Mouse (Mus musculus) forebrain, embryonic 13.5 days (tissue): ENCODE data around the gene Chchd6. TPM values are rescaled to one million over a fixed set of nuclear protein-coding genes. Genes with fewer than 3 reads are reported as not detected.

ENCODE experiments used
- ATAC-seq: fragments of 200-750 bp; cut with Nextera tagmentation; 2 replicates; pipeline ENCODE4 v1.8.0; 2017
- H3K27ac ChIP-seq: fragments of 300-500 bp; sonication (generic); 2 replicates; pipeline ENCODE4 v1.5.1; 2015; ENCODE audit warnings: inconsistent platforms, mild to moderate bottlenecking, moderate library complexity
- H3K27me3 ChIP-seq: fragments of 300-500 bp; sonication (generic); 2 replicates; pipeline ENCODE4 v1.6.1; 2015; ENCODE audit warnings: mild to moderate bottlenecking, inconsistent platforms
- H3K36me3 ChIP-seq: fragments of 300-500 bp; sonication (generic); 2 replicates; pipeline ENCODE4 v1.6.1; 2015; ENCODE audit warnings: mild to moderate bottlenecking, inconsistent platforms; ENCODE audit not compliant: poor library complexity, severe bottlenecking
- H3K4me1 ChIP-seq: fragments of 300-500 bp; sonication (generic); 2 replicates; pipeline ENCODE4 v1.6.1; 2015; ENCODE audit warnings: inconsistent platforms
- H3K4me2 ChIP-seq: fragments of 300-500 bp; sonication (generic); 2 replicates; pipeline ENCODE4 v1.6.1; 2015; ENCODE audit warnings: inconsistent platforms, mild to moderate bottlenecking, moderate library complexity
- H3K4me3 ChIP-seq: fragments of 300-500 bp; sonication (generic); 2 replicates; pipeline ENCODE4 v1.5.1; 2015; ENCODE audit warnings: mild to moderate bottlenecking, inconsistent platforms
- H3K9ac ChIP-seq: fragments of 300-500 bp; sonication (generic); 2 replicates; pipeline ENCODE4 v1.6.1; 2015; ENCODE audit warnings: mild to moderate bottlenecking, inconsistent platforms
- H3K9me3 ChIP-seq: fragments of 300-500 bp; sonication (generic); replicated peaks from 2 replicates; pipeline ENCODE4 v1.6.1; 2016; ENCODE audit warnings: inconsistent platforms
- WGBS: fragments of 180-500 bp; shearing (Covaris S2); methylation state at CpG from one replicate; pipeline ENCODE4 v1.1.7; 2015; 5-methylcytosine and 5-hydroxymethylcytosine counted together
- polyA plus RNA-seq: library from polyadenylated mRNA; unstranded; fragments of >200 nt; fragmentation: Nextera tagmentation; extraction: Ambion mirVana; gene quantifications from 2 replicates; pipeline ENCODE4 v1.2.1, GENCODE M21; 2015

The Chchd6 gene
- polyA plus RNA-seq, 1 experiment from 2014 or later: 108 TPM

DNA sequence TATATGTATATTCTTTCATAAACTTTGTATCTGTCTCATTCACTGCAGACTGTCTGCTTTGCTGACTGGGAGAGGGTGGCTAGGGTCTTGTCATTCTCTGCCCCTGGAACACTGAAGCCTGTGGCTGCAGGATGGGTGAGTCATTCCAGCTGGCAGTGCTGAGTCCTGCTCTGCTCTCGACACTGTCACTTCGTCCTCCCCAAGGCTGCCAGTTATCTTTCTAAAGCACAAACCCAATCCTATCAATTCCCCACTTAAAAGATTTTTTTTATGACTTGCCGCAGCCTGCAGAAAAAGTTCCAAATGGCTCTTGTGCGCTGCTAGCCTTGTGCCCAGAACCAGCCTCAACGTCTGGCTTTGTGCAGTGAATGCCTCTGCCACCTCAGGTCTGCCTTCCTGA is 187.2 kb downstream of the Chchd6 start:
- Histone ChIP-seq H3K27me3 (0 out of 2 replicates have a peak, but pooled peaks cover 6% of the 10 kb centered on the region), H3K4me1 (peaks cover 14% of the 10 kb centered on the region), H3K27ac (no peak overlapping the region), H3K4me2 (no peak overlapping the region), H3K9me3 (no peaks in the 10 kb centered on the region), H3K9ac (no peak overlapping the region), H3K4me3 (no peak overlapping the region), H3K36me3 (no peaks in the 10 kb centered on the region)
- no peak for ATAC-seq
- WGBS: 84% methylated on average over 5 of the region's 5 CpGs

DNA sequence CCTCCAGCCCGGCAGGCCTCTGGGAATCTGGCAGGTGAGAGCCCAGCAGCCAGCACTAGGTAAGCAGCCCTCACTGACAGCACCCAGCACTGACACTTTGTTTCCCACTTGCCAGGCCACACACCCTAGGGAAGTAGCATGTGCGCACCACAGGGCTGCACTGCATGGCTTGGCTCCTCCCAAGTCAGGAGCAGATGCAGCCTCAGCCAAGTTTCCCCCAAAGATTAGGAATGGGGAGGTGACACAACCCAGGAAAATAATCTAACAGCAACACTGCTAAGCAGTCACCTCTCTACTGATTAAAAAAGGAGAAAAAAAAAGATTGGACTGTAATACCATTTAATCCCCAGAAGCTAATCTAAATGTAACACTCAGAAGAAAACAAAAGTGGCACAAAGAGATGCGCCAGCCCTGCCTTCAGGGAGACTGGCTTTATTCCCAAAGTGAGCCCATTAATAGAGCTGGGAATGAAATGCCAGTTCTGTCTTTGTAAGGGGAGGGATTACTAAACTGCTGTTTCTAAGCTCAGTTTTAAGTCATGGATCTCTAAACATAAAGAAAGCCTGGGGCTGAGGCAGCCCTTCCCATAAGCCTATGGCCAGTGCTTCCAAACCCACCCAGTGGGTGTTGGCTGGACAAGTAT is 188.1 kb downstream of the Chchd6 start:
- H3K9ac ChIP-seq: 0 out of 2 replicates have a peak overlapping the region, but pooled peaks have one; percentile 23
- 56% methylated on average over 3 of the region's 3 CpGs for WGBS
- ATAC-seq: peak; percentile 30; the same call in 1 of the 2 replicates

GRCm38 (mm10) chr6:89404964-89405363 is 190.5 kb downstream of the Chchd6 start:
- Histone ChIP-seq H3K4me1 (peaks cover 30% of the 10 kb centered on the region), H3K27ac (no peak overlapping the region), H3K9ac (no peak overlapping the region), H3K9me3 (no peaks in the 10 kb centered on the region), H3K4me2 (no peak overlapping the region), H3K36me3 (no peaks in the 10 kb centered on the region), H3K4me3 (no peak overlapping the region), H3K27me3 (peaks cover 9% of the 10 kb centered on the region; the same call in 1 of the 2 replicates)
- 93% methylated on average over 2 of the region's 2 CpGs for WGBS
- ATAC-seq: no peak

More for the DNA sequence above, 188.1 kb downstream of the Chchd6 start:
- Histone ChIP-seq H3K4me3 (no peak overlapping the region), H3K4me2 (no peak overlapping the region), H3K27ac (0 out of 2 replicates have a peak overlapping the region, but pooled peaks have one; percentile 6), H3K36me3 (no peaks in the 10 kb centered on the region), H3K4me1 (peaks cover 22% of the 10 kb centered on the region), H3K27me3 (0 out of 2 replicates have a peak, but pooled peaks cover 6% of the 10 kb centered on the region), H3K9me3 (no peaks in the 10 kb centered on the region)

- Histone ChIP-seq H3K4me2 (no peak overlapping the region), H3K9ac (no peak overlapping the region), H3K9me3 (no peaks in the 10 kb centered on the region), H3K27ac (no peak overlapping the region), H3K4me3 (no peak overlapping the region), H3K27me3 (peaks cover 9% of the 10 kb centered on the region; the same call in 1 of the 2 replicates), H3K36me3 (no peaks in the 10 kb centered on the region), H3K4me1 (peaks cover 30% of the 10 kb centered on the region)
- 84% methylated on average over 2 of the region's 2 CpGs for WGBS
- no peak for ATAC-seq
Observed at GRCm38 (mm10) chr6:89403257-89404225, 191.9 kb downstream of the Chchd6 start.

GRCm38 (mm10) chr6:89402406-89402805 is 193.0 kb downstream of the Chchd6 start:
- peaks cover 26% of the 10 kb centered on the region for H3K4me1 ChIP-seq
- no peaks in the 10 kb centered on the region for H3K9me3 ChIP-seq
- 24% methylated on average over 2 of the region's 2 CpGs for WGBS
- no peaks in the 10 kb centered on the region for H3K36me3 ChIP-seq
- no peak overlapping the region for H3K27ac ChIP-seq
- peaks cover 9% of the 10 kb centered on the region; the same call in 1 of the 2 replicates for H3K27me3 ChIP-seq
- H3K4me2 ChIP-seq: no peak overlapping the region
- no peak overlapping the region for H3K9ac ChIP-seq
- ATAC-seq: peak; percentile 66; the same call in 1 of the 2 replicates
- no peak overlapping the region for H3K4me3 ChIP-seq

DNA sequence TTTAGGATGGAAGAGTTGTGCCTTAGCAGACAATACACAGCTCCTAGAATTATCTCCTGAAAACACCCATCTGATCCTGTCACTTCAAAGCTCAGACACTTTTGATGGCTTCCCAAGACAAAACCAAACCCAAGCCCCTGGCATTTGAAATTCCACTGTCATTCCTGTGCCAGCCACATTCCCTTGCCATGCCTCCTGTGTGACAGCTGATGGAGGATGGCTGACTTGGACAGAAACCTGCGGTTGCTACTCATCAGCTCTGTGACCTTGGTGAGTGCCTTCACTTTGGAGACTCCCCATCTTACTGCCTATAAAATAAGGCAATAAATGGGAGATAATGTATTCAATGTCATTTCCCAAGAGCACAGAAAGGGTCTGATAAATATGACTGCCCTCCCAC is 195.9 kb downstream of the Chchd6 start:
- H3K9me3 ChIP-seq: no peaks in the 10 kb centered on the region
- H3K4me3 ChIP-seq: no peak overlapping the region
- H3K4me1 ChIP-seq: peaks cover 18% of the 10 kb centered on the region
- H3K36me3 ChIP-seq: no peaks in the 10 kb centered on the region
- peaks cover 3% of the 10 kb centered on the region; the same call in 1 of the 2 replicates for H3K27me3 ChIP-seq
- ATAC-seq: no peak
- H3K27ac ChIP-seq: no peak overlapping the region
- H3K4me2 ChIP-seq: no peak overlapping the region
- 94% methylated on average over 1 of the region's 1 CpGs for WGBS
- H3K9ac ChIP-seq: no peak overlapping the region

- Histone ChIP-seq H3K27me3 (peaks cover 3% of the 10 kb centered on the region; the same call in 1 of the 2 replicates), H3K27ac (no peak overlapping the region), H3K4me1 (peaks cover 13% of the 10 kb centered on the region), H3K9ac (no peak overlapping the region), H3K4me2 (no peak overlapping the region), H3K4me3 (no peak overlapping the region), H3K36me3 (no peaks in the 10 kb centered on the region), H3K9me3 (no peaks in the 10 kb centered on the region)
- 94% methylated on average over 4 of the region's 4 CpGs for WGBS
- ATAC-seq: no peak
Observed at GRCm38 (mm10) chr6:89397919-89398318, 197.5 kb downstream of the Chchd6 start.

DNA sequence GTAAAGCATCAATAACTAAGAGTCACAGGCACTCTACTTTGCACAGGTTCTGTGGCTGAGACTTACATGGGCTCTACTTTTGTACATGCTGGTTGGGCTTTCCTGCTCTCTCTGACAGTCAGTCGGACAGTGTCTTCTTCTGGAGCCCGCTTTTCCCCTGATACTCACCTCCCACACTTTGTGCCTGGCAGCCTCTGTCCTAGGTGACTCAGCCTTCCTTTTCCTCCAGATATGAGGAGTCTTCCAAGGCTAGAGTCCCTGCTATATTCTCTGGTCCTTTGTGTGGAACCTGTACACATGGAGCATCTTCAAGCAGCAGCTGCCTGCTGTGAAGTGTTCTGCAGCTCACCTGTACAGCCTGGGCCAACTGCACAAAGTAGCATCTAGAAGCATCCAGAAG is 201.6 kb downstream of the Chchd6 start:
- Histone ChIP-seq H3K4me3 (no peak overlapping the region), H3K4me1 (no peaks in the 10 kb centered on the region), H3K9ac (no peak overlapping the region), H3K9me3 (no peaks in the 10 kb centered on the region), H3K27ac (no peak overlapping the region), H3K4me2 (no peak overlapping the region), H3K36me3 (no peaks in the 10 kb centered on the region), H3K27me3 (no peaks in the 10 kb centered on the region)
- ATAC-seq: no peak
- 84% methylated on average over 2 of the region's 2 CpGs for WGBS

DNA sequence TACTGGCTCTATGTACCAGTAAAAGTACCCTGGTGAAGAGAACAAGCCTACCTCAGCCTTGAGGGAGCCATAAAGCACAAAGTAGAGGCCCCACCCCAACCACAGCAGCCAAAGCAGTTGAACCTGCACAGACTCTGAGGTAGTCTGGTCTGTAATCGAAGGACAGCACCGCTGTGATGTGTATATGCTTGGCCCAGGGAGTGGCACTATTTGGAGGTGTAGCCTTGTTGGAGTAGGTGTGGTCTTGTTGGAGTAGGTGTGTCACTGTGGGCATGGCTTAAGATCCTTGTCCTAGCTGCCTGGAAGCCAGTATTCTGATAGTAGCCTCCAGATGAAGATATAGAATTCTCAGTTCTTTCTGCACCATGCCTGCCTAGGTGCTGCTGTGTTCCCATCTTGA is 203.2 kb downstream of the Chchd6 start:
- Histone ChIP-seq H3K27ac (no peak overlapping the region), H3K4me2 (no peak overlapping the region), H3K27me3 (no peaks in the 10 kb centered on the region), H3K4me1 (no peaks in the 10 kb centered on the region), H3K9me3 (no peaks in the 10 kb centered on the region), H3K9ac (no peak overlapping the region), H3K4me3 (no peak overlapping the region), H3K36me3 (no peaks in the 10 kb centered on the region)
- no peak for ATAC-seq
- 88% methylated on average over 2 of the region's 2 CpGs for WGBS

- H3K27ac ChIP-seq: no peak overlapping the region
- H3K36me3 ChIP-seq: no peaks in the 10 kb centered on the region
- no peak overlapping the region for H3K4me3 ChIP-seq
- no peak for ATAC-seq
- no peak overlapping the region for H3K9ac ChIP-seq
- H3K4me2 ChIP-seq: no peak overlapping the region
- H3K9me3 ChIP-seq: no peaks in the 10 kb centered on the region
- no peaks in the 10 kb centered on the region for H3K27me3 ChIP-seq
- no peaks in the 10 kb centered on the region for H3K4me1 ChIP-seq
- WGBS: 75% methylated on average over 7 of the region's 7 CpGs
Observed at GRCm38 (mm10) chr6:89389771-89390170, 205.7 kb downstream of the Chchd6 start.

- 96% methylated on average over 1 of the region's 1 CpGs for WGBS
- no peaks in the 10 kb centered on the region for H3K4me1 ChIP-seq
- no peak overlapping the region for H3K27ac ChIP-seq
- no peak overlapping the region for H3K9ac ChIP-seq
- no peaks in the 10 kb centered on the region for H3K9me3 ChIP-seq
- H3K4me2 ChIP-seq: no peak overlapping the region
- no peak overlapping the region for H3K4me3 ChIP-seq
- no peaks in the 10 kb centered on the region for H3K27me3 ChIP-seq
- H3K36me3 ChIP-seq: no peaks in the 10 kb centered on the region
- ATAC-seq: no peak
Observed at GRCm38 (mm10) chr6:89386956-89387355, 208.5 kb downstream of the Chchd6 start.

- H3K9me3 ChIP-seq: no peaks in the 10 kb centered on the region
- H3K27me3 ChIP-seq: no peaks in the 10 kb centered on the region
- H3K9ac ChIP-seq: no peak overlapping the region
- no peaks in the 10 kb centered on the region for H3K4me1 ChIP-seq
- no peaks in the 10 kb centered on the region for H3K36me3 ChIP-seq
- WGBS: 84% methylated on average over 2 of the region's 2 CpGs
- H3K27ac ChIP-seq: no peak overlapping the region
- no peak for ATAC-seq
- H3K4me3 ChIP-seq: no peak overlapping the region
- no peak overlapping the region for H3K4me2 ChIP-seq
Observed at GRCm38 (mm10) chr6:89384699-89385098, 210.8 kb downstream of the Chchd6 start.
